Mouse (Mus musculus) forebrain, embryonic 16.5 days (tissue): ENCODE results near the gene Cdkn2aipnl. TPM values are rescaled to one million over a fixed set of nuclear protein-coding genes. Genes with fewer than 3 reads are reported as not detected.

Experiments
- ATAC-seq: fragments of 200-750 bp; cut with Nextera tagmentation; 2 replicates; pipeline ENCODE4 v1.8.0; 2017; ENCODE audit warnings: mild to moderate bottlenecking, moderate library complexity
- H3K27ac ChIP-seq: fragments of 300-500 bp; sonication (generic); 2 replicates; pipeline ENCODE4 v1.5.1; 2014; ENCODE audit warnings: low read length, control low read depth
- H3K27me3 ChIP-seq: fragments of 300-500 bp; sonication (generic); replicated peaks from 2 replicates; pipeline ENCODE4 v1.6.1; 2014; ENCODE audit warnings: low read length; ENCODE audit not compliant: control insufficient read depth, insufficient read depth
- H3K36me3 ChIP-seq: fragments of 300-500 bp; sonication (generic); 2 replicates; pipeline ENCODE4 v1.6.1; 2014; ENCODE audit not compliant: control insufficient read depth, insufficient read depth
- H3K4me1 ChIP-seq: fragments of 300-500 bp; sonication (generic); replicated peaks from 2 replicates; pipeline ENCODE4 v1.6.1; 2014; ENCODE audit warnings: low read length; ENCODE audit not compliant: control insufficient read depth, insufficient read depth
- H3K4me2 ChIP-seq: fragments of 300-500 bp; sonication (generic); 2 replicates; pipeline ENCODE4 v1.6.1; 2014; ENCODE audit warnings: mild to moderate bottlenecking, low read length, control low read depth
- H3K4me3 ChIP-seq: fragments of 300-500 bp; sonication (generic); replicated peaks from 2 replicates; pipeline ENCODE4 v1.5.1; 2014; ENCODE audit warnings: mild to moderate bottlenecking, low read length, control low read depth
- H3K9ac ChIP-seq: fragments of 300-500 bp; sonication (generic); replicated peaks from 2 replicates; pipeline ENCODE4 v1.6.1; 2014; ENCODE audit warnings: low read depth, low read length, control low read depth
- H3K9me3 ChIP-seq: fragments of 300-500 bp; sonication (generic); 2 replicates; pipeline ENCODE4 v1.6.1; 2016; ENCODE audit warnings: low read length; ENCODE audit not compliant: control insufficient read depth
- WGBS: fragments of 180-500 bp; shearing (Covaris S2); extraction: QIAGEN DNeasy Blood & Tissue Kit; methylation state at CpG from one replicate; pipeline ENCODE4 v1.1.7; 2014; 5-methylcytosine and 5-hydroxymethylcytosine counted together
- polyA plus RNA-seq: library from polyadenylated mRNA; unstranded; fragments of >200 nt; fragmentation: Nextera tagmentation; extraction: Ambion mirVana; gene quantifications from 2 replicates; pipeline ENCODE4 v1.2.1, GENCODE M21; 2015

The Cdkn2aipnl gene
- polyA plus RNA-seq, 1 experiment from 2014 or later, result 119 TPM

GRCm38 (mm10) chr11:51943500-51943841 is 24.0 kb upstream of the Cdkn2aipnl start:
- WGBS, result 59% methylated on average over 6 of the region's 6 CpGs
- H3K9me3 ChIP-seq, result no peaks in the 10 kb centered on the region
- no peak overlapping the region for H3K27ac ChIP-seq
- H3K4me2 ChIP-seq, result no peak overlapping the region
- no peak overlapping the region for H3K9ac ChIP-seq
- ATAC-seq, result no peak
- H3K4me3 ChIP-seq, result no peak overlapping the region
- H3K4me1 ChIP-seq, result peaks cover 12% of the 10 kb centered on the region
- no peaks in the 10 kb centered on the region for H3K27me3 ChIP-seq
- no peaks in the 10 kb centered on the region for H3K36me3 ChIP-seq

GRCm38 (mm10) chr11:51944239-51944638 is 23.2 kb upstream of the Cdkn2aipnl start:
- no peak overlapping the region for H3K9ac ChIP-seq
- no peaks in the 10 kb centered on the region for H3K36me3 ChIP-seq
- H3K9me3 ChIP-seq, result no peaks in the 10 kb centered on the region
- H3K4me1 ChIP-seq, result peaks cover 12% of the 10 kb centered on the region
- no peak for ATAC-seq
- WGBS, result 81% methylated on average over 3 of the region's 3 CpGs
- H3K27me3 ChIP-seq, result no peaks in the 10 kb centered on the region
- H3K4me2 ChIP-seq, result no peak overlapping the region
- no peak overlapping the region for H3K4me3 ChIP-seq
- H3K27ac ChIP-seq, result no peak overlapping the region

- WGBS, result 40% methylated on average over 8 of the region's 8 CpGs
- H3K4me3 ChIP-seq, result no peak overlapping the region
- H3K9me3 ChIP-seq, result no peaks in the 10 kb centered on the region
- H3K36me3 ChIP-seq, result no peaks in the 10 kb centered on the region
- no peaks in the 10 kb centered on the region for H3K27me3 ChIP-seq
- H3K4me2 ChIP-seq, result no peak overlapping the region
- H3K9ac ChIP-seq, result no peak overlapping the region
- peaks cover 10% of the 10 kb centered on the region for H3K4me1 ChIP-seq
- no peak overlapping the region for H3K27ac ChIP-seq
- ATAC-seq, result no peak
These were observed 21.9 kb upstream of the Cdkn2aipnl start for GRCm38 (mm10) chr11:51945548-51945947.

- Histone ChIP-seq H3K9ac (no peak overlapping the region), H3K27me3 (no peaks in the 10 kb centered on the region), H3K36me3 (no peaks in the 10 kb centered on the region), H3K4me3 (no peak overlapping the region), H3K27ac (no peak overlapping the region), H3K4me1 (peaks cover 9% of the 10 kb centered on the region), H3K4me2 (no peak overlapping the region), H3K9me3 (no peaks in the 10 kb centered on the region)
- ATAC-seq, result no peak
- WGBS, result 72% methylated on average over 6 of the region's 6 CpGs
These were observed 21.3 kb upstream of the Cdkn2aipnl start for GRCm38 (mm10) chr11:51946144-51946543.

- Histone ChIP-seq H3K4me2 (no peak overlapping the region), H3K4me3 (no peak overlapping the region), H3K9me3 (no peaks in the 10 kb centered on the region), H3K4me1 (peaks cover 3% of the 10 kb centered on the region; the same call in 1 of the 2 replicates), H3K36me3 (no peaks in the 10 kb centered on the region), H3K27ac (no peak overlapping the region), H3K9ac (no peak overlapping the region), H3K27me3 (no peaks in the 10 kb centered on the region)
- WGBS, result 85% methylated on average over 9 of the region's 9 CpGs
- no peak for ATAC-seq
These were observed 18.2 kb upstream of the Cdkn2aipnl start for GRCm38 (mm10) chr11:51949155-51949840.

- Histone ChIP-seq H3K9me3 (no peaks in the 10 kb centered on the region), H3K4me1 (peaks cover 3% of the 10 kb centered on the region; the same call in 1 of the 2 replicates)
- WGBS, result 91% methylated on average over 9 of the region's 9 CpGs
These were observed 17.5 kb upstream of the Cdkn2aipnl start for GRCm38 (mm10) chr11:51949919-51950318.

GRCm38 (mm10) chr11:51951861-51952420 is 15.5 kb upstream of the Cdkn2aipnl start:
- Histone ChIP-seq H3K4me3 (no peak overlapping the region), H3K9me3 (no peaks in the 10 kb centered on the region), H3K27me3 (no peaks in the 10 kb centered on the region), H3K4me2 (no peak overlapping the region), H3K4me1 (no peaks in the 10 kb centered on the region), H3K9ac (no peak overlapping the region), H3K36me3 (no peaks in the 10 kb centered on the region), H3K27ac (no peak overlapping the region)
- 64% methylated on average over 5 of the region's 5 CpGs for WGBS
- ATAC-seq, result no peak

More at GRCm38 (mm10) chr11:51949919-51950318, 17.5 kb upstream of the Cdkn2aipnl start:
- Histone ChIP-seq H3K27me3 (no peaks in the 10 kb centered on the region), H3K4me3 (no peak overlapping the region), H3K9ac (no peak overlapping the region), H3K27ac (no peak overlapping the region), H3K4me2 (no peak overlapping the region), H3K36me3 (no peaks in the 10 kb centered on the region)
- no peak for ATAC-seq

GRCm38 (mm10) chr11:51956112-51956511 is 11.3 kb upstream of the Cdkn2aipnl start:
- Histone ChIP-seq H3K9me3 (no peaks in the 10 kb centered on the region), H3K36me3 (no peaks in the 10 kb centered on the region), H3K27me3 (no peaks in the 10 kb centered on the region), H3K9ac (no peak overlapping the region), H3K27ac (no peak overlapping the region), H3K4me1 (no peaks in the 10 kb centered on the region), H3K4me3 (no peak overlapping the region), H3K4me2 (no peak overlapping the region)
- 70% methylated on average over 9 of the region's 9 CpGs for WGBS
- ATAC-seq, result no peak

GRCm38 (mm10) chr11:51957760-51958159 is 9.7 kb upstream of the Cdkn2aipnl start:
- no peak overlapping the region for H3K4me3 ChIP-seq
- H3K27ac ChIP-seq, result no peak overlapping the region
- H3K27me3 ChIP-seq, result no peaks in the 10 kb centered on the region
- no peaks in the 10 kb centered on the region for H3K9me3 ChIP-seq
- no peaks in the 10 kb centered on the region for H3K36me3 ChIP-seq
- no peaks in the 10 kb centered on the region for H3K4me1 ChIP-seq
- no peak overlapping the region for H3K9ac ChIP-seq
- 88% methylated on average over 4 of the region's 4 CpGs for WGBS
- no peak overlapping the region for H3K4me2 ChIP-seq
- no peak for ATAC-seq
